Mouse (Mus musculus): Measurements from ENCODE around the gene Dnal1.

The Dnal1 gene

GRCm38 (mm10) chr12:84187752-84188601, 73.8 kb downstream of the Dnal1 start:
- DNase-seq (ENCODE audit: low spot score): peak; percentile 60

GRCm38 (mm10) chr12:84188881-84189444, 74.8 kb downstream of the Dnal1 start:
- DNase-seq (ENCODE audit: low spot score): no peak

DNA sequence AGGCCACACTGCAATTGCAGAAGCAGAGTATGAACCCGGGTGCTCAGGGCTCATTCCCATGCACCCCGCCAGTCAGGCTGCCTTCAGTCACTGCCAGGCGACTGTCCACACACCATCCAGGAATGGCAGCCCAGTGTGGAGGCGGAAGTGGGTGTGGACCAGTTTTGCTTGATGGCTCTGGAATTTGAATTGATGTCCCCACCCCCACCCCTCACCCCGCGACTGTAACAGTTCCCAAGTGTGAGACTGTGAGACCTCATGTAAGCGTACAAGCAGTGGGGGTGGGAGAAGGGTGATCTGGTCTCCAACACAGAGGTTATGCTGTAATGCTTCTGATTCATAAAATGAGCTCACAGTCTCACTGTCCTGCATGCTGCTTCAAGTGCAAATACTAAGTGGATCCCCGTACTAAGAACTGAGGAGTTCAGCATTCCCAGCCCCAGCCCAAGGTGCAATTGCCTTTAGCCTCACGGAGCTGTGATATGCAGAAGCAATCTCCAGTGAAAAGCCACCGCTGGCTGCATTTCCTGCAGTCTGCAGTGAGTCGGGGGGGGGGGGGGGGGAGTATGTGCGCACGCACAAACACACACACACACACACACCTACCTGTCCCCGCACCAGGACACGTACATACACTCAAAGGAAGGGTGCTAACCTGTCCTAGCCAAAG, 76.1 kb downstream of the Dnal1 start:
- peak; percentile 46 for DNase-seq (ENCODE audit: low spot score)

GRCm38 (mm10) chr12:84191190-84191589, 77.0 kb downstream of the Dnal1 start:
- DNase-seq (ENCODE audit: low spot score): no peak

DNA sequence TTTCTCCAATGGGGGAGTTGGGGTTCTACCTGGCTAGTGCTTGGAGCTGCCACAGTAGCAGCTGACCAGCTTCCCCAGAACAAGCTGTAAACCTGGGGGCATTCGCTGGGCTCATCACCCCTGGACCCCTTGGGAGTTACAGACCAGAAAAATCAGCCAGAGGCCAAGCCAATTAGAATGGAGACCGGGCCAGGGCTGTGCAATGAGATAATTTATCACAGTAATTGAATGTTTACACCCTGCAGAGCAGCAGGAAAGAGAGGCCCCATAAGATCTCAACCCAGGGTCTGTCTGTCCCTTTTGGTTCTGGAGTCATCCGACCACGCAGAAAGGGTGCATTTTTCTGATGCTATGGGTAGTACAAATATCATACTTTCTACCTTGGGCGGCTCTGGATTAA, 77.6 kb downstream of the Dnal1 start:
- DNase-seq (ENCODE audit: low spot score): no peak

DNA sequence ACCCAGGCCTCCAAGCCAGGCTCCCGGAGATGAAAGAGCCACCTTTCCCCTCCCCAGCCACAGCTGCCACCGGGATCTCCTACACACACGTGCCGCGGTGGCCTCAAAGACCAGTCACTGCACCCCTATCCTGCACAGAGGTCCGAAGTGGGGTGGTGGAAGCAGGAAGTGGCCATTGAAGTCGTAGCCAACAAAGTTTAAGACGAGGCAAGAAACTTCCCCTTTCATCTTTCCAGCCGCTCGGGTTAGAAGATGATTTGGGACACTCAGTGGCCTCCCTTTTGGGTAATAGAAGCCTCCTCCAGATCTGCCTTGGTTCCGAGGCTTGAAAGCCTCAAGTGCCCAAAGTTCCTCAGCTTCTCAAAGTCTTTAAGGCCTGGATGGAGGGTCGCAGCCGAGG, 78.1 kb downstream of the Dnal1 start:
- no peak for DNase-seq (ENCODE audit: low spot score)

GRCm38 (mm10) chr12:84192741-84193641, 78.8 kb downstream of the Dnal1 start:
- peak; percentile 61 for DNase-seq (ENCODE audit: low spot score)

GRCm38 (mm10) chr12:84193642-84194399, 79.7 kb downstream of the Dnal1 start:
- peak; percentile 97 for DNase-seq (ENCODE audit: low spot score)

GRCm38 (mm10) chr12:84194400-84195109, 80.4 kb downstream of the Dnal1 start:
- peak; percentile 36 for DNase-seq (ENCODE audit: low spot score)

- no peak for DNase-seq (ENCODE audit: low spot score)
These were observed 81.0 kb downstream of the Dnal1 start for GRCm38 (mm10) chr12:84195195-84195594.

Data from adipocyte (in vitro differentiated cells).